Mouse (Mus musculus) midbrain, embryonic 15.5 days (tissue): ENCODE measurements at regions not wholly inside any gene's neighbourhood (a gene's known extent, or its start where the extent isn't known, plus 50 kb on each side); places are given as distances from the start of the nearest gene placed in this dataset.
A peak's percentile ranks its signal among the peaks of the same experiment; 100 is the strongest.

ENCODE experiments used
- ATAC-seq: fragments of 200-750 bp; cut with Nextera tagmentation; replicated peaks from 2 replicates; pipeline ENCODE4 v1.8.0; 2017; ENCODE audit warnings: moderate TSS enrichment
- H3K27ac ChIP-seq: fragments of 300-500 bp; sonication (generic); 2 replicates; pipeline ENCODE4 v1.5.1; 2015; ENCODE audit warnings: mild to moderate bottlenecking, inconsistent platforms
- H3K27me3 ChIP-seq: fragments of 300-500 bp; sonication (generic); replicated peaks from 2 replicates; pipeline ENCODE4 v1.6.1; 2015; ENCODE audit warnings: inconsistent platforms
- H3K36me3 ChIP-seq: fragments of 300-500 bp; sonication (generic); replicated peaks from 2 replicates; pipeline ENCODE4 v1.6.1; 2015; ENCODE audit warnings: inconsistent platforms
- H3K4me1 ChIP-seq: fragments of 300-500 bp; sonication (generic); 2 replicates; pipeline ENCODE4 v1.6.1; 2015; ENCODE audit warnings: inconsistent platforms
- H3K4me2 ChIP-seq: fragments of 300-500 bp; sonication (generic); 2 replicates; pipeline ENCODE4 v1.6.1; 2015; ENCODE audit warnings: inconsistent platforms, mild to moderate bottlenecking, moderate library complexity
- H3K4me3 ChIP-seq: fragments of 300-500 bp; sonication (generic); 2 replicates; pipeline ENCODE4 v1.5.1; 2015; ENCODE audit warnings: mild to moderate bottlenecking, inconsistent platforms
- H3K9ac ChIP-seq: fragments of 300-500 bp; sonication (generic); 2 replicates; pipeline ENCODE4 v1.6.1; 2015; ENCODE audit warnings: mild to moderate bottlenecking, inconsistent platforms
- H3K9me3 ChIP-seq: fragments of 300-500 bp; sonication (generic); 2 replicates; pipeline ENCODE4 v1.6.1; 2016; ENCODE audit warnings: inconsistent platforms
- WGBS: fragments of 180-500 bp; shearing (Covaris S2); methylation state at CpG from one replicate; pipeline ENCODE4 v1.1.7; 2015; ENCODE audit warnings: mixed read lengths; 5-methylcytosine and 5-hydroxymethylcytosine counted together

DNA sequence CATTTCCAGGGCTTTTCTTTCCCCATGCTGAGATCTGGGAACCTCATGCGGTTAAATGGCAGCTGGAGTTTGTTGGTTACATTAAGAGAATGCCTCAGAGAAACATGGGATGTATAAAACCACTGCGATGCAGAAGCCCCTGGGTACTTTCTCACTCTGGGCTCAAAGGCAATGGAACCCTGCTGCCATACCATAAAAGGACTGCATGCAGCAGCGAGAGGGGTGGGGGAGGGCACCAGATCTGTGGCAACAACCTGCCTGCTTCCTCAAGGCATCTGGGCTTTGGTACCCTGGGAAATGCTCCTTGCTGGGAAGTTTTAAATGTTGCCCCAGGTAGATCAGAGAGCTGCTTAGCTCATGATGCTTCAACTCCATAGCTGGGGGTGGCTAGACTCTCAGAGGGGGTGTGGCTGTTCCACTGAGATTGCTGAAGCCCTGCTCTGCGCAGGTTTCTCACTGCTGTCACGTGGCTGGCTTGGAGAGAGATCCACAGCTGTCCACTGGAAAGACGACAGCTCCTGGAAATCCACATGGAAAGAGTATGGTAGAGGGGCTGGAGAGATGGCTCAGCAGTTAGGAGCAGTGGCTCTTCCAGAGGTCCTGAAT, 75.8 kb upstream of the Ntrk2 start:
- no peak overlapping the region for H3K4me3 ChIP-seq
- no peaks in the 10 kb centered on the region for H3K36me3 ChIP-seq
- H3K9ac ChIP-seq = no peak overlapping the region
- no peaks in the 10 kb centered on the region for H3K27me3 ChIP-seq
- ATAC-seq = peak; percentile 27; the same call in 1 of the 2 replicates
- peak overlapping the region; percentile 22; the same call in 1 of the 2 replicates for H3K27ac ChIP-seq
- peaks cover 15% of the 10 kb centered on the region for H3K4me1 ChIP-seq
- H3K4me2 ChIP-seq = peak overlapping the region; percentile 10; the same call in 1 of the 2 replicates
- no peaks in the 10 kb centered on the region for H3K9me3 ChIP-seq
- 21% methylated on average over 6 of the region's 6 CpGs for WGBS

DNA sequence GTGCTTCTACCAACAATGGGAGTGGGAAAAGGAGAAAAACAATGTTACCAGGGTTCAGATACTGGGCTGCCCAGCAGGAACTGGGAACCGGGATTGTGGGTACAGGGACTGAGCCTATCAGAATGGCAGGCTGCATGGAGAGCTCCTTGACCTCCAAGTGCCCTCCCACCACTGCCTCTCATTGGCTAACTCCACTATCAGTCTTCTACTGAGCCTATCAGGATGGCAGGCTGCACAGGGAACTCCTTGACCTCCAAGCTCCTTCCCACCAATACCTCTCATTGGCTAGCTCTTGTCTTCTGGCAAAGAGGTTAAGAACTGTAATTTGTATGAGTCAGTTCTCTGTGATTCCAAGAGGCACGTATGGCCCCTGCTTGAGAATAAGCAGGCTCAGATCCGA, 73.6 kb upstream of the Ntrk2 start:
- H3K9me3 ChIP-seq = no peaks in the 10 kb centered on the region
- ATAC-seq = no peak
- WGBS = 89% methylated on average over 3 of the region's 3 CpGs
- no peak overlapping the region for H3K4me2 ChIP-seq
- H3K27me3 ChIP-seq = no peaks in the 10 kb centered on the region
- peaks cover 15% of the 10 kb centered on the region for H3K4me1 ChIP-seq
- H3K27ac ChIP-seq = no peak overlapping the region
- no peaks in the 10 kb centered on the region for H3K36me3 ChIP-seq
- no peak overlapping the region for H3K4me3 ChIP-seq
- H3K9ac ChIP-seq = no peak overlapping the region

- H3K4me2 ChIP-seq = no peak overlapping the region
- ATAC-seq = no peak
- H3K9me3 ChIP-seq = no peaks in the 10 kb centered on the region
- H3K4me3 ChIP-seq = no peak overlapping the region
- peaks cover 15% of the 10 kb centered on the region for H3K4me1 ChIP-seq
- H3K36me3 ChIP-seq = no peaks in the 10 kb centered on the region
- no peak overlapping the region for H3K27ac ChIP-seq
- no peak overlapping the region for H3K9ac ChIP-seq
- no peaks in the 10 kb centered on the region for H3K27me3 ChIP-seq
- WGBS = 92% methylated on average over 6 of the region's 6 CpGs
Observed at GRCm38 (mm10) chr13:58733615-58734014, 72.8 kb upstream of the Ntrk2 start.

GRCm38 (mm10) chr13:58735577-58735976, 70.8 kb upstream of the Ntrk2 start:
- peaks cover 8% of the 10 kb centered on the region for H3K4me1 ChIP-seq
- H3K4me2 ChIP-seq = no peak overlapping the region
- no peaks in the 10 kb centered on the region for H3K9me3 ChIP-seq
- no peaks in the 10 kb centered on the region for H3K27me3 ChIP-seq
- no peak overlapping the region for H3K9ac ChIP-seq
- H3K36me3 ChIP-seq = no peaks in the 10 kb centered on the region
- no peak for ATAC-seq
- 6% methylated on average over 6 of the region's 6 CpGs for WGBS
- H3K4me3 ChIP-seq = no peak overlapping the region
- H3K27ac ChIP-seq = no peak overlapping the region

DNA sequence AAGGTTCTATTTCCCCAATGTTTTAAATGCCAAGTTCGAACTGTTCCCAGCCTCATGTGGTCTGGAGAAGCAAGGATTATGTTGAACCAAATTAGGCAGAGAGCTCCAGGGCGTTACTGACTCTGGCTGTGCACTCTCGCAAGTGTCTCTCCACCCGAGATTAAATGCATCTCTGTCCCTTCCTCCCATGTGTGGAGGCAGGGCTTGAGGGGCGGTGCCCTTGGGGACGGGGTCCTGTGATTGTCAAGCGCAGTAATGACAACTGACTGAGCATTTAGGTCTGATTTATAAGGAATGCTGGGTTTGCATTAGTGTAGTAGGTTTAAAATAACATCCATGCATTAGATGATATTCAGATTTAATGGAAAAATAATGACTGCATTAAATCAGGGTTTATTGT, 65.6 kb upstream of the Ntrk2 start:
- Histone ChIP-seq H3K4me2 (no peak overlapping the region), H3K9me3 (no peaks in the 10 kb centered on the region), H3K27ac (no peak overlapping the region), H3K36me3 (no peaks in the 10 kb centered on the region), H3K4me3 (no peak overlapping the region), H3K9ac (no peak overlapping the region), H3K4me1 (0 out of 2 replicates have a peak, but pooled peaks cover 4% of the 10 kb centered on the region), H3K27me3 (no peaks in the 10 kb centered on the region)
- 55% methylated on average over 7 of the region's 7 CpGs for WGBS
- no peak for ATAC-seq

- Histone ChIP-seq H3K4me3 (no peak overlapping the region), H3K9me3 (no peaks in the 10 kb centered on the region), H3K4me2 (no peak overlapping the region), H3K4me1 (no peaks in the 10 kb centered on the region), H3K27me3 (no peaks in the 10 kb centered on the region), H3K36me3 (no peaks in the 10 kb centered on the region), H3K9ac (no peak overlapping the region), H3K27ac (no peak overlapping the region)
- ATAC-seq = no peak
- WGBS = 85% methylated on average over 3 of the region's 3 CpGs
Observed at GRCm38 (mm10) chr13:58746056-58746455, 60.3 kb upstream of the Ntrk2 start.

GRCm38 (mm10) chr13:58747685-58748084, 58.7 kb upstream of the Ntrk2 start:
- H3K9me3 ChIP-seq = no peaks in the 10 kb centered on the region
- ATAC-seq = no peak
- H3K4me1 ChIP-seq = no peaks in the 10 kb centered on the region
- 89% methylated on average over 6 of the region's 6 CpGs for WGBS
- no peak overlapping the region for H3K4me2 ChIP-seq
- H3K27ac ChIP-seq = no peak overlapping the region
- no peak overlapping the region for H3K4me3 ChIP-seq
- H3K27me3 ChIP-seq = no peaks in the 10 kb centered on the region
- H3K36me3 ChIP-seq = no peaks in the 10 kb centered on the region
- no peak overlapping the region for H3K9ac ChIP-seq

- Histone ChIP-seq H3K9me3 (no peaks in the 10 kb centered on the region), H3K27ac (no peak overlapping the region), H3K4me3 (no peak overlapping the region), H3K9ac (no peak overlapping the region), H3K4me1 (no peaks in the 10 kb centered on the region), H3K36me3 (no peaks in the 10 kb centered on the region), H3K27me3 (no peaks in the 10 kb centered on the region), H3K4me2 (no peak overlapping the region)
- 73% methylated on average over 6 of the region's 6 CpGs for WGBS
- ATAC-seq = no peak
Observed at GRCm38 (mm10) chr13:58756125-58756524, 50.2 kb upstream of the Ntrk2 start.
